Mouse (Mus musculus): ENCODE measurements at regions not wholly inside any gene's neighbourhood (a gene's known extent, or its start where the extent isn't known, plus 50 kb on each side); places are given as distances from the start of the nearest gene placed in this dataset.

DNA sequence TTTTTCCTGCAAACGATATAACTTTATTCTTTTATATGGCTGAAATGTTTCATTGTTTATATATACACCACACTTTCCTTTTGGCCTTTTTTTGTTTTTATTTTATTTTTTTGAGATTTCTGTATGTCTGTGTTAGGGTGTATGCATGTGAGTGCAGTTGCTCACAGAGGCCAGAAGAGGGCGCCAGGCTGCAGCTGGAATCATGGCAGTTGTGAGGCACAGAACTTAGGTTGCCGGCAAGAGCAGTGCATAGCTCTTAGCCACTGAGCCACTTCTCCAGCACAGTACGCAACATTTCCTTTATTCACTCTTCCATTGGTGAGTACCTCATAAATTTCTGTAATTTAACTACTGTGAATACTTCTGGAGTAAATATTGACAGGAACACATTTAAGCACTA is 100.8 kb upstream of the Mrps10 start:
- Histone ChIP-seq H3K27me3 (ENCODE audit: control insufficient read depth, insufficient read depth, insufficient read length) (no peaks in the 10 kb centered on the region), H3ac (ENCODE audit: control insufficient read depth, insufficient read length, low read depth) (no peak overlapping the region), H3K36me3 (ENCODE audit: control insufficient read depth, insufficient read depth) (peaks cover 12% of the 10 kb centered on the region), H3K4me3 (ENCODE audit: insufficient read depth, poor library complexity, severe bottlenecking) (no peak overlapping the region), H3K79me2 (ENCODE audit: control insufficient read depth, insufficient read depth) (no peaks in the 10 kb centered on the region), H3K79me3 (ENCODE audit: low read depth) (peaks cover 2% of the 10 kb centered on the region)
- TF ChIP-seq MYOD1 (IDR thresholded peaks at IDR 0.05; ENCODE audit: control insufficient read depth, insufficient read length, low read depth), result no peak
- no peak for TF ChIP-seq MAX (IDR thresholded peaks at IDR 0.05)
- TF ChIP-seq FOSL1 (IDR thresholded peaks at IDR 0.05; ENCODE audit: insufficient read depth, low read length, poor library complexity, severe bottlenecking), result no peak
- no peak for TF ChIP-seq MYOG (IDR thresholded peaks at IDR 0.05; ENCODE audit: control insufficient read depth, extremely low read depth, insufficient read length)
- no peak for TF ChIP-seq CTCF (IDR thresholded peaks at IDR 0.05; ENCODE audit: control insufficient read depth, insufficient read depth, insufficient read length)
- no peak for TF ChIP-seq CEBPB (IDR thresholded peaks at IDR 0.05; ENCODE audit: low read depth)
- TF ChIP-seq USF1 (IDR thresholded peaks at IDR 0.05; ENCODE audit: low read depth), result no peak

DNA sequence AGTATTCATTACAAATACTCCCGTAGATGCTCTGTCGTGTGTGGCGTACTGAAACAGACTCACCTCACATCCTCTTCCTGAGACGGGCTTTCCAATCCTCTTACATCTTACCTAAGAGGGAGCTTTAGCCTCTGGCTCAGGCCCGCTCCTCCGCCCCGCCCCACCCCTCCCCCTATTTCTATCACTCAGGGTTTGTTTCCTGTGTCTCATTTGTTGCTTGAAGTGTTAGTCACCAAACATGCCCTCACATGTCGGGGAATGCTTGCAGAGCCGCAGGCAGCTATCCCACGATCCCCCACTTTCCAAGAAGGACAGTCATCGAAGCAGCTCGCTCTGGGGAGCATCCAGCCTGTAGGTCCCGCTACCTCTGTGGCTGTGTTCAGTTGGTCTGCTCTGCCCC is 101.6 kb upstream of the Mrps10 start:
- peaks cover 2% of the 10 kb centered on the region for H3K79me3 ChIP-seq (ENCODE audit: low read depth)
- H3K36me3 ChIP-seq (ENCODE audit: control insufficient read depth, insufficient read depth), result peaks cover 12% of the 10 kb centered on the region
- TF ChIP-seq MYOG (IDR thresholded peaks at IDR 0.05; ENCODE audit: control insufficient read depth, extremely low read depth, insufficient read length) (no peak), MAX (IDR thresholded peaks at IDR 0.05) (peak; percentile 76), USF1 (IDR thresholded peaks at IDR 0.05; ENCODE audit: low read depth) (no peak), CTCF (IDR thresholded peaks at IDR 0.05; ENCODE audit: control insufficient read depth, insufficient read depth, insufficient read length) (no peak)

DNA sequence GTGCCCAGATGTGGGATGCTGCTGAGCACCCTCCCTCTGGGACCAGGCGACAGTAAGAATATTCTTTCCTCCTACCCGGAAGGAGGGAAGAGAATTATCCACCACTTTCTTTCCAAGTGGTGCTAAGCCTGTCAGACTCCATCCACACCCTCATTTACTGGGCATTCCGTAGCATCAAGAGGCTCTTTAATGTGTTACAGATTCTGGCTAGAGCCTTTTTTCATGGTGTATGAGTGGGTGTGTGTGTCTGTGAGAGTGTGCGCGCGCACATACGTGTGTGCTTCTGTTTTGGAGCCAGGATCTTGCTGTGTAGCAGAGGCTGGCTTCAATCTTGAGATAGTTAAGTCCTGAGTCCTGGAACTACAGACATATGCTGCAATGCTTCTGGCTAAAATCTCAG is 102.4 kb upstream of the Mrps10 start:
- Histone ChIP-seq H3K27me3 (ENCODE audit: control insufficient read depth, insufficient read depth, insufficient read length) (no peaks in the 10 kb centered on the region), H3K4me3 (ENCODE audit: insufficient read depth, poor library complexity, severe bottlenecking) (no peak overlapping the region), H3K79me2 (ENCODE audit: control insufficient read depth, insufficient read depth) (no peaks in the 10 kb centered on the region), H3K36me3 (ENCODE audit: control insufficient read depth, insufficient read depth) (peaks cover 12% of the 10 kb centered on the region), H3ac (ENCODE audit: control insufficient read depth, insufficient read length, low read depth) (no peak overlapping the region), H3K79me3 (ENCODE audit: low read depth) (peaks cover 2% of the 10 kb centered on the region)
- no peak for TF ChIP-seq USF1 (IDR thresholded peaks at IDR 0.05; ENCODE audit: low read depth)

More for the DNA sequence above, 101.6 kb upstream of the Mrps10 start:
- Histone ChIP-seq H3K4me3 (ENCODE audit: insufficient read depth, poor library complexity, severe bottlenecking) (no peak overlapping the region), H3K27me3 (ENCODE audit: control insufficient read depth, insufficient read depth, insufficient read length) (no peaks in the 10 kb centered on the region), H3K79me2 (ENCODE audit: control insufficient read depth, insufficient read depth) (no peaks in the 10 kb centered on the region), H3ac (ENCODE audit: control insufficient read depth, insufficient read length, low read depth) (no peak overlapping the region)

GRCm38 (mm10) chr17:47262986-47263385 is 105.7 kb upstream of the Mrps10 start:
- peaks cover 2% of the 10 kb centered on the region for H3K79me3 ChIP-seq (ENCODE audit: low read depth)
- no peak overlapping the region for H3K4me3 ChIP-seq (ENCODE audit: insufficient read depth, poor library complexity, severe bottlenecking)
- H3ac ChIP-seq (ENCODE audit: control insufficient read depth, insufficient read length, low read depth), result no peak overlapping the region
- H3K36me3 ChIP-seq (ENCODE audit: control insufficient read depth, insufficient read depth), result peaks cover 3% of the 10 kb centered on the region
- no peak for TF ChIP-seq MAX (IDR thresholded peaks at IDR 0.05)
- no peak for TF ChIP-seq MYOG (IDR thresholded peaks at IDR 0.05; ENCODE audit: control insufficient read depth, extremely low read depth, insufficient read length)
- no peak for TF ChIP-seq CEBPB (IDR thresholded peaks at IDR 0.05; ENCODE audit: low read depth)
- no peak for TF ChIP-seq FOSL1 (IDR thresholded peaks at IDR 0.05; ENCODE audit: insufficient read depth, low read length, poor library complexity, severe bottlenecking)
- no peak for TF ChIP-seq USF1 (IDR thresholded peaks at IDR 0.05; ENCODE audit: low read depth)
- no peak for TF ChIP-seq CTCF (IDR thresholded peaks at IDR 0.05; ENCODE audit: control insufficient read depth, insufficient read depth, insufficient read length)
- no peak for TF ChIP-seq MYOD1 (IDR thresholded peaks at IDR 0.05; ENCODE audit: control insufficient read depth, insufficient read length, low read depth)
- no peaks in the 10 kb centered on the region for H3K79me2 ChIP-seq (ENCODE audit: control insufficient read depth, insufficient read depth)
- no peaks in the 10 kb centered on the region for H3K27me3 ChIP-seq (ENCODE audit: control insufficient read depth, insufficient read depth, insufficient read length)

DNA sequence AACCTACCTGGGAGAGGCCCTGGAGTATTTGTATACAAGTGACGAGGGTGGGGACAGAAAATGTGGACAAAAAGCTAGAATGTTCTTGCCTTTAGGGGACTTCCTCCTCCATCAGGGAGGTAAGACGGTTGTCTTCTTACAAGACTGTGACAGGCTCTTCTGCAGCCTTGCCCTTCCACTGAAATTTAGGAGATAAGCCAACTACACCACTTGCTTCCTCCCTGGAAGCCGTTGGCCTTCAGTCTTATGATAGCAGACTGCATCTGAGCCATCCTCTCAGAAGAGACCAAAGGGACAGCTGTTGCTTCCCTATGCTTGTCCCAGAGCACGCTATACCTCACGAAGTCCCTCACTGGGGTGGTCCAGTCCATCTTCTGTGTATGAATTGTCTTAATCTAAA is 106.5 kb upstream of the Mrps10 start:
- H3K79me3 ChIP-seq (ENCODE audit: low read depth), result peaks cover 2% of the 10 kb centered on the region
- H3K36me3 ChIP-seq (ENCODE audit: control insufficient read depth, insufficient read depth), result peaks cover 3% of the 10 kb centered on the region
- no peak overlapping the region for H3K4me3 ChIP-seq (ENCODE audit: insufficient read depth, poor library complexity, severe bottlenecking)
- TF ChIP-seq MAX (IDR thresholded peaks at IDR 0.05), result no peak
- TF ChIP-seq CEBPB (IDR thresholded peaks at IDR 0.05; ENCODE audit: low read depth), result no peak
- TF ChIP-seq CTCF (IDR thresholded peaks at IDR 0.05; ENCODE audit: control insufficient read depth, insufficient read depth, insufficient read length), result no peak
- no peak for TF ChIP-seq MYOG (IDR thresholded peaks at IDR 0.05; ENCODE audit: control insufficient read depth, extremely low read depth, insufficient read length)
- no peak for TF ChIP-seq FOSL1 (IDR thresholded peaks at IDR 0.05; ENCODE audit: insufficient read depth, low read length, poor library complexity, severe bottlenecking)
- TF ChIP-seq MYOD1 (IDR thresholded peaks at IDR 0.05; ENCODE audit: control insufficient read depth, insufficient read length, low read depth), result no peak
- TF ChIP-seq USF1 (IDR thresholded peaks at IDR 0.05; ENCODE audit: low read depth), result no peak
- no peak overlapping the region for H3ac ChIP-seq (ENCODE audit: control insufficient read depth, insufficient read length, low read depth)
- no peaks in the 10 kb centered on the region for H3K27me3 ChIP-seq (ENCODE audit: control insufficient read depth, insufficient read depth, insufficient read length)
- no peaks in the 10 kb centered on the region for H3K79me2 ChIP-seq (ENCODE audit: control insufficient read depth, insufficient read depth)

GRCm38 (mm10) chr17:47260976-47261375 is 107.7 kb upstream of the Mrps10 start:
- Histone ChIP-seq H3K79me3 (ENCODE audit: low read depth) (peaks cover 2% of the 10 kb centered on the region), H3K79me2 (ENCODE audit: control insufficient read depth, insufficient read depth) (no peaks in the 10 kb centered on the region), H3ac (ENCODE audit: control insufficient read depth, insufficient read length, low read depth) (no peak overlapping the region), H3K36me3 (ENCODE audit: control insufficient read depth, insufficient read depth) (peaks cover 7% of the 10 kb centered on the region), H3K27me3 (ENCODE audit: control insufficient read depth, insufficient read depth, insufficient read length) (no peaks in the 10 kb centered on the region), H3K4me3 (ENCODE audit: insufficient read depth, poor library complexity, severe bottlenecking) (no peak overlapping the region)
- TF ChIP-seq CEBPB (IDR thresholded peaks at IDR 0.05; ENCODE audit: low read depth) (no peak), MYOD1 (IDR thresholded peaks at IDR 0.05; ENCODE audit: control insufficient read depth, insufficient read length, low read depth) (no peak), CTCF (IDR thresholded peaks at IDR 0.05; ENCODE audit: control insufficient read depth, insufficient read depth, insufficient read length) (no peak)

All from C2C12 (cell line).